Mouse (Mus musculus) left cerebral cortex, postnatal 14 days (tissue): ENCODE results near the gene Gm9999. TPM values are rescaled to one million over a fixed set of nuclear protein-coding genes. Genes with fewer than 3 reads are reported as not detected.

Experiments used
- DNase-seq, 2 experiments: peaks; one replicate each; pipeline ENCODE4 v3.0.0; 2021 to 2022; ENCODE audit warnings: low spot score in 2 of 2, mixed read lengths in 1 of 2
- intact Hi-C: fragments of 180-260 bp; cut with DNase I; formaldehyde crosslinking; loops from one replicate; pipeline ENCODE4 v1.15.1; 2025
- total RNA-seq, 2 experiments: library from RNA; stranded (reverse); gene quantifications; 2 replicates each; pipeline ENCODE4 v1.2.3; 2021

The Gm9999 gene
- total RNA-seq, 2 experiments from 2014 or later, result not detected

GRCm38 (mm10) chr7:46997644-46998395 is 14.4 kb downstream of the Gm9999 start:
- intact Hi-C loops, result no loop called here

GRCm38 (mm10) chr7:46998942-46999341 is 15.6 kb downstream of the Gm9999 start:
- no peak for DNase-seq
- intact Hi-C loops, result no loop called here

More at GRCm38 (mm10) chr7:46997644-46998395, 14.4 kb downstream of the Gm9999 start:
- DNase-seq, result no peak

GRCm38 (mm10) chr7:46999983-47000643 is 16.7 kb downstream of the Gm9999 start:
- intact Hi-C loops, result no loop called here
- DNase-seq, result no peak

- intact Hi-C loops, result no loop called here
Observed at GRCm38 (mm10) chr7:47000644-47000983, 17.2 kb downstream of the Gm9999 start.

GRCm38 (mm10) chr7:47001125-47001899 is 17.9 kb downstream of the Gm9999 start:
- no peak for DNase-seq
- intact Hi-C loops, result no loop called here

More at GRCm38 (mm10) chr7:47000644-47000983, 17.2 kb downstream of the Gm9999 start:
- DNase-seq, result no peak

GRCm38 (mm10) chr7:47001900-47002275 is 18.5 kb downstream of the Gm9999 start:
- intact Hi-C loops, result no loop called here
- DNase-seq, result no peak

- intact Hi-C loops, result no loop called here
- no peak for DNase-seq
Observed at GRCm38 (mm10) chr7:47003411-47004115, 20.2 kb downstream of the Gm9999 start.

GRCm38 (mm10) chr7:47007109-47007780 is 23.9 kb downstream of the Gm9999 start:
- DNase-seq, result no peak
- intact Hi-C loops, result no loop called here

- intact Hi-C loops, result no loop called here
- DNase-seq, result no peak
Observed at GRCm38 (mm10) chr7:47007818-47008167, 24.4 kb downstream of the Gm9999 start.

GRCm38 (mm10) chr7:47008168-47008993 is 25.0 kb downstream of the Gm9999 start, which contains the start of gene Spty2d1:
Spty2d1 (minus strand) TSS chr7:47008411.
- DNase-seq, result peak; percentile 99 to 100
- intact Hi-C loops, result no loop called here

- intact Hi-C loops, result no loop called here
- DNase-seq, result no peak
Observed at GRCm38 (mm10) chr7:47013131-47013767, 29.9 kb downstream of the Gm9999 start.

- intact Hi-C loops, result no loop called here
- DNase-seq, result no peak
Observed at GRCm38 (mm10) chr7:47014564-47015389, 31.4 kb downstream of the Gm9999 start.

- intact Hi-C loops, result loop anchor here (1.0 kb wide), 1 partner anchor 52 kb away; no protein-coding TSS in a partner anchor
- DNase-seq, result peak; percentile 75 to 88
Observed at GRCm38 (mm10) chr7:47015390-47016065, 32.1 kb downstream of the Gm9999 start.

- intact Hi-C loops, result loop anchor here (1.0 kb wide), 1 partner anchor 53 kb away; no protein-coding TSS in a partner anchor
Observed at GRCm38 (mm10) chr7:47016602-47017001, 33.2 kb downstream of the Gm9999 start.

GRCm38 (mm10) chr7:47017146-47017545 is 33.8 kb downstream of the Gm9999 start:
- intact Hi-C loops, result no loop called here
- no peak for DNase-seq

More at GRCm38 (mm10) chr7:47016602-47017001, 33.2 kb downstream of the Gm9999 start:
- DNase-seq, result no peak

GRCm38 (mm10) chr7:47019641-47020040 is 36.3 kb downstream of the Gm9999 start:
- DNase-seq, result peak; percentile 56 to 85
- intact Hi-C loops, result no loop called here
